Mouse (Mus musculus) ES-E14 (cell line): ENCODE results near the gene Dnajb8.

Experiments used
- CHD2 ChIP-seq: IDR thresholded peaks from 2 replicates; pipeline ENCODE4 v1.6.1; 2014; ENCODE audit warnings: mild to moderate bottlenecking, low read depth, low read length, inconsistent platforms
- HCFC1 ChIP-seq: IDR thresholded peaks from 2 replicates; pipeline ENCODE4 v1.6.1; 2012; ENCODE audit warnings: low read length, inconsistent platforms, borderline replicate concordance; ENCODE audit not compliant: insufficient read depth
- MAFK ChIP-seq: IDR thresholded peaks from 2 replicates; pipeline ENCODE4 v1.6.1; 2014; ENCODE audit warnings: mild to moderate bottlenecking, low read depth, low read length, inconsistent platforms; ENCODE audit not compliant: insufficient read depth
- ZC3H11A ChIP-seq: IDR thresholded peaks from 2 replicates; pipeline ENCODE4 v1.6.1; 2012; ENCODE audit warnings: low read depth, mild to moderate bottlenecking, inconsistent platforms, low read length, borderline replicate concordance
- ZNF384 ChIP-seq: IDR thresholded peaks from 2 replicates; pipeline ENCODE4 v1.6.1; 2012; ENCODE audit warnings: low read depth, low read length, inconsistent platforms

DNA sequence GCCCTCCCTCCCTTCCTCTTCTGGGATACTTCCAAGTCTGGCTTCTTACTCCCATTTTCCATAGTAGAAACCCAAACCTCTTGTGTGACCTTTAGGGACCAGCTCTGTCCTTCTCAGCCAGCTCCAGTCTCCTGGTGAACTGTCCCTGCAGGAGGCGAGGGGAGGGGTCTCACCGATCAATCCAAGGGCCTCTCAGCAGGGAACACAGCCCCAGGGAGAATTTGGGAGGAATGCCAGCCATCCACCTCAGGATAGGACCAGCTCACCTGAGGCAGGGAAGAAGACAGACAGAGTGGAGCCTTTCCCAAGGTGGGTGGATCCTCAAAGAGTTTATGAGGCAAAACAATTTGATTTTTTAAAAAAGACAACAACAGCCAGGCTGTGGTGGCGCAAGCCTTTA lies 11.9 kb upstream of the Dnajb8 start:
- TF ChIP-seq MAFK = no peak
- TF ChIP-seq HCFC1 = no peak
- no peak for TF ChIP-seq CHD2
- TF ChIP-seq ZC3H11A = no peak
- no peak for TF ChIP-seq ZNF384
